In genomic region chr17:75763391-75763790, GRCm38 (mm10) we compare ENCODE assay signal across 22 mouse cellular contexts.
DNase-seq lines count a peak whose midpoint lies in the region; TF ChIP-seq lines count a peak whose summit lies in the region.
"Had no signal": no experiment of that assay in that cellular context is flagged by ENCODE, and none has a peak within 500 bp of the region (broad histone marks: within the 10 kb centered on the region; RNA-seq: fewer than 3 reads in every experiment).

No protein-coding gene starts in this region.

- intact Hi-C loops in left cerebral cortex, adult 2 months (cut with DNase I): no loop called here

- no peak overlapping the region for H3K4me3 ChIP-seq in left cerebral cortex, adult 2 months
- H3K4me3 ChIP-seq: embryonic facial prominence, embryonic 10.5 days; gastrocnemius, adult 2 months; hindbrain, embryonic 13.5 days; midbrain, embryonic 15.5 days; myocyte; neural tube, embryonic 15.5 days had no signal

- TF ChIP-seq CTCF in left cerebral cortex, adult 2 months (IDR thresholded peaks at IDR 0.05): no peak

- no peak overlapping the region for H3K27ac ChIP-seq in left cerebral cortex, adult 2 months
- H3K27ac ChIP-seq: embryonic facial prominence, embryonic 10.5 days; gastrocnemius, adult 2 months; hindbrain, embryonic 13.5 days; midbrain, embryonic 15.5 days; neural tube, embryonic 15.5 days had no signal

- peak; percentile 62 to 78 for DNase-seq in frontal cortex, adult 2 months (ENCODE audit: extremely low spot score in 1 of 2, low spot score in 1 of 2)
- no peak for DNase-seq in frontal cortex, postnatal 10 days (ENCODE audit: low spot score in 2 of 2)
- DNase-seq in right cerebral cortex, adult 2 months (ENCODE audit: low spot score in 2 of 2): peak; percentile 51 to 54
- DNase-seq in right cerebral cortex, postnatal 10 days (ENCODE audit: low spot score in 2 of 2): no peak
- peak; percentile 17 to 31 for DNase-seq in left cerebral cortex, adult 2 months (ENCODE audit: extremely low spot score in 1 of 2, low spot score in 2 of 2)
- DNase-seq in cerebellum, adult 18-20 months: no peak
- no peak for DNase-seq in natural killer cell, adult 2 months (ENCODE audit: low spot score in 2 of 2)
- DNase-seq in embryo, embryonic 9.5 days (ENCODE audit: extremely low spot score): no peak
- DNase-seq: adrenal gland, postnatal 25 days; cerebellum, adult 2 months; cerebellum, postnatal 36 days; gastrocnemius, adult 2 months; kidney, adult 8-10 months; kidney, postnatal 25 days; lung, adult 18-20 months; lung, postnatal 14 days; thymus, postnatal 4 days had no signal

Comparison
In these comparisons a context has a peak if more than half of its experiments do, and no peak if none do; other contexts are left out.
1. DNase-seq: peak in frontal cortex, adult 2 months (2 of 2), right cerebral cortex, adult 2 months (2 of 2) and left cerebral cortex, adult 2 months (2 of 2); none in frontal cortex, postnatal 10 days (0 of 2), right cerebral cortex, postnatal 10 days (0 of 2), cerebellum, adult 18-20 months (0 of 2), natural killer cell, adult 2 months (0 of 2) and embryo, embryonic 9.5 days (single experiment).